Mouse (Mus musculus): ENCODE data around the gene Zfp866.

DNA sequence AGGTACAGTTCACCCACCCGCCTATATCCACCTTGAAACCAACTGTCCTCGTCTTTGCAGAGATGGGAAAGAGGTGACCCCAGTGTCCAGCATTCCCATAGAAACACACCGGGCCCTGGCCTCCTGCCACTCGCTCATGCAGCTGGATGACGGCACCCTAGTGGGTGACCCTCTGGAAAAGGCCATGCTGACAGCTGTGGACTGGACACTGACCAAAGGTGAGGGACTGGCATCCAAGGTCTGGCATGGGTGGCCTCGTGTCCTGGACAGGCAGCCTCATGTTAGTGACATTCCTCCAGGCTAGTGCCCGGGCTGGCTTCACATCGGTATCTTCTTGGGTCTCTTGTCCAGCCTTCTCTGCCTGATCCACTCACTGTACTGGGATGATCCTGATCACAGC is 8.3 kb upstream of the Zfp866 start:
- no peak for TF ChIP-seq CTCF (IDR thresholded peaks at IDR 0.05; ENCODE audit: extremely low read depth, insufficient read length, insufficient replicate concordance, low read depth, low read length)
- no peak for TF ChIP-seq POLR2A (IDR thresholded peaks at IDR 0.05; ENCODE audit: low read depth, low read length)
